Mouse (Mus musculus) forebrain, embryonic 15.5 days (tissue): ENCODE data around the gene Slc8a2. TPM values are rescaled to one million over a fixed set of nuclear protein-coding genes. Genes with fewer than 3 reads are reported as not detected.

Experiments
- ATAC-seq: fragments of 200-750 bp; cut with Nextera tagmentation; replicated peaks from 2 replicates; pipeline ENCODE4 v1.8.0; 2017; ENCODE audit warnings: mild to moderate bottlenecking, moderate TSS enrichment, moderate library complexity
- H3K27ac ChIP-seq: fragments of 300-500 bp; sonication (generic); replicated peaks from 2 replicates; pipeline ENCODE4 v1.5.1; 2015; ENCODE audit warnings: mild to moderate bottlenecking, inconsistent platforms
- H3K27me3 ChIP-seq: fragments of 300-500 bp; sonication (generic); 2 replicates; pipeline ENCODE4 v1.6.1; 2015; ENCODE audit warnings: inconsistent platforms
- H3K36me3 ChIP-seq: fragments of 300-500 bp; sonication (generic); 2 replicates; pipeline ENCODE4 v1.6.1; 2015; ENCODE audit warnings: mild to moderate bottlenecking, inconsistent platforms
- H3K4me1 ChIP-seq: fragments of 300-500 bp; sonication (generic); 2 replicates; pipeline ENCODE4 v1.6.1; 2015; ENCODE audit warnings: inconsistent platforms
- H3K4me2 ChIP-seq: fragments of 300-500 bp; sonication (generic); replicated peaks from 2 replicates; pipeline ENCODE4 v1.6.1; 2015; ENCODE audit warnings: mild to moderate bottlenecking, inconsistent platforms
- H3K4me3 ChIP-seq: fragments of 300-500 bp; sonication (generic); 2 replicates; pipeline ENCODE4 v1.5.1; 2015; ENCODE audit warnings: mild to moderate bottlenecking, inconsistent platforms
- H3K9ac ChIP-seq: fragments of 300-500 bp; sonication (generic); replicated peaks from 2 replicates; pipeline ENCODE4 v1.6.1; 2015; ENCODE audit warnings: mild to moderate bottlenecking, inconsistent platforms
- H3K9me3 ChIP-seq: fragments of 300-500 bp; sonication (generic); 2 replicates; pipeline ENCODE4 v1.6.1; 2016; ENCODE audit warnings: inconsistent platforms
- WGBS: fragments of 180-500 bp; shearing (Covaris S2); methylation state at CpG from one replicate; pipeline ENCODE4 v1.1.7; 2015; ENCODE audit warnings: mixed read lengths; 5-methylcytosine and 5-hydroxymethylcytosine counted together
- polyA plus RNA-seq: library from polyadenylated mRNA; unstranded; fragments of >200 nt; fragmentation: Nextera tagmentation; extraction: Ambion mirVana; gene quantifications from 2 replicates; pipeline ENCODE4 v1.2.1, GENCODE M21; 2015

Gene Slc8a2
- polyA plus RNA-seq, 1 experiment from 2014 or later: 1.1 TPM

- Histone ChIP-seq H3K4me1 (peaks cover 34% of the 10 kb centered on the region), H3K9me3 (no peaks in the 10 kb centered on the region), H3K27ac (peak overlapping the region; percentile 32), H3K4me2 (no peak overlapping the region), H3K9ac (0 out of 2 replicates have a peak overlapping the region, but pooled peaks have one; percentile 9), H3K36me3 (peaks cover 22% of the 10 kb centered on the region), H3K4me3 (no peak overlapping the region), H3K27me3 (no peaks in the 10 kb centered on the region)
- peak; percentile 67 for ATAC-seq
- WGBS: 70% methylated on average over 6 of the region's 6 CpGs
These were observed 25.9 kb upstream of the Slc8a2 start for GRCm38 (mm10) chr7:16103760-16104159.

GRCm38 (mm10) chr7:16104611-16105388 is 24.8 kb upstream of the Slc8a2 start:
- Histone ChIP-seq H3K27me3 (no peaks in the 10 kb centered on the region), H3K9ac (no peak overlapping the region), H3K4me3 (no peak overlapping the region), H3K4me1 (peaks cover 24% of the 10 kb centered on the region), H3K36me3 (peaks cover 33% of the 10 kb centered on the region), H3K4me2 (no peak overlapping the region), H3K27ac (no peak overlapping the region), H3K9me3 (no peaks in the 10 kb centered on the region)
- WGBS: 90% methylated on average over 7 of the region's 7 CpGs
- ATAC-seq: no peak

- Histone ChIP-seq H3K36me3 (peaks cover 66% of the 10 kb centered on the region), H3K4me3 (no peak overlapping the region)
- 91% methylated on average over 9 of the region's 9 CpGs for WGBS
These were observed 20.6 kb upstream of the Slc8a2 start for GRCm38 (mm10) chr7:16108886-16109542.

GRCm38 (mm10) chr7:16110158-16110557 is 19.5 kb upstream of the Slc8a2 start:
- Histone ChIP-seq H3K9me3 (no peaks in the 10 kb centered on the region), H3K4me3 (no peak overlapping the region), H3K4me2 (no peak overlapping the region), H3K36me3 (peaks cover 78% of the 10 kb centered on the region), H3K27me3 (no peaks in the 10 kb centered on the region), H3K9ac (no peak overlapping the region), H3K27ac (no peak overlapping the region), H3K4me1 (no peaks in the 10 kb centered on the region)
- ATAC-seq: no peak
- WGBS: 96% methylated on average over 8 of the region's 8 CpGs

More at GRCm38 (mm10) chr7:16108886-16109542, 20.6 kb upstream of the Slc8a2 start:
- H3K27ac ChIP-seq: no peak overlapping the region
- H3K9me3 ChIP-seq: no peaks in the 10 kb centered on the region
- no peak for ATAC-seq
- no peak overlapping the region for H3K9ac ChIP-seq
- H3K4me1 ChIP-seq: peaks cover 3% of the 10 kb centered on the region; the same call in 1 of the 2 replicates
- H3K27me3 ChIP-seq: no peaks in the 10 kb centered on the region
- H3K4me2 ChIP-seq: no peak overlapping the region

GRCm38 (mm10) chr7:16111284-16112090 is 18.1 kb upstream of the Slc8a2 start:
- no peaks in the 10 kb centered on the region for H3K27me3 ChIP-seq
- H3K4me3 ChIP-seq: no peak overlapping the region
- no peak overlapping the region for H3K4me2 ChIP-seq
- H3K9me3 ChIP-seq: no peaks in the 10 kb centered on the region
- H3K27ac ChIP-seq: no peak overlapping the region
- H3K36me3 ChIP-seq: peaks cover 87% of the 10 kb centered on the region
- ATAC-seq: no peak
- no peak overlapping the region for H3K9ac ChIP-seq
- 94% methylated on average over 7 of the region's 7 CpGs for WGBS
- H3K4me1 ChIP-seq: no peaks in the 10 kb centered on the region

- H3K9me3 ChIP-seq: no peaks in the 10 kb centered on the region
- no peaks in the 10 kb centered on the region for H3K27me3 ChIP-seq
- no peak overlapping the region for H3K4me3 ChIP-seq
- H3K36me3 ChIP-seq: peaks cover 57% of the 10 kb centered on the region
- no peak overlapping the region for H3K9ac ChIP-seq
- WGBS: 91% methylated on average over 7 of the region's 7 CpGs
- no peak overlapping the region for H3K27ac ChIP-seq
- ATAC-seq: no peak
- no peak overlapping the region for H3K4me2 ChIP-seq
- H3K4me1 ChIP-seq: peaks cover 15% of the 10 kb centered on the region
These were observed 13.2 kb upstream of the Slc8a2 start for GRCm38 (mm10) chr7:16116418-16116817.

GRCm38 (mm10) chr7:16117100-16117499 is 12.5 kb upstream of the Slc8a2 start:
- no peak overlapping the region for H3K4me3 ChIP-seq
- H3K9ac ChIP-seq: no peak overlapping the region
- peaks cover 53% of the 10 kb centered on the region for H3K36me3 ChIP-seq
- no peak overlapping the region for H3K4me2 ChIP-seq
- H3K27ac ChIP-seq: no peak overlapping the region
- WGBS: 83% methylated on average over 3 of the region's 3 CpGs
- H3K27me3 ChIP-seq: no peaks in the 10 kb centered on the region
- ATAC-seq: no peak
- no peaks in the 10 kb centered on the region for H3K9me3 ChIP-seq
- H3K4me1 ChIP-seq: peaks cover 15% of the 10 kb centered on the region

- no peaks in the 10 kb centered on the region for H3K27me3 ChIP-seq
- H3K4me3 ChIP-seq: peak within 1 kb of the TSS; percentile 87
- peaks cover 27% of the 10 kb centered on the region for H3K36me3 ChIP-seq
- H3K4me2 ChIP-seq: peak within 1 kb of the TSS; percentile 64
- under 1% methylated on average over 33 of the region's 33 CpGs for WGBS
- H3K4me1 ChIP-seq: peaks cover 15% of the 10 kb centered on the region
- H3K9me3 ChIP-seq: no peaks in the 10 kb centered on the region
- peak within 1 kb of the TSS; percentile 87 for H3K9ac ChIP-seq
- peak; percentile 87 for ATAC-seq
- H3K27ac ChIP-seq: peak within 1 kb of the TSS; percentile 94
These were observed 9.9 kb upstream of the Slc8a2 start, which contains the start of gene Kptn for GRCm38 (mm10) chr7:16119569-16120261. Gene Kptn (plus strand): TSS chr7:16119895.

GRCm38 (mm10) chr7:16120262-16120600 is 9.4 kb upstream of the Slc8a2 start:
- Histone ChIP-seq H3K9me3 (no peaks in the 10 kb centered on the region), H3K27me3 (no peaks in the 10 kb centered on the region), H3K4me1 (peaks cover 15% of the 10 kb centered on the region), H3K27ac (no peak overlapping the region), H3K4me2 (peak overlapping the region; percentile 64), H3K9ac (peak overlapping the region; percentile 87), H3K36me3 (peaks cover 22% of the 10 kb centered on the region), H3K4me3 (peak overlapping the region; percentile 87)
- 54% methylated on average over 9 of the region's 9 CpGs for WGBS
- no peak; the same call in none of the 2 replicates for ATAC-seq

- H3K27ac ChIP-seq: no peak overlapping the region
- no peaks in the 10 kb centered on the region for H3K9me3 ChIP-seq
- H3K36me3 ChIP-seq: 0 out of 2 replicates have a peak, but pooled peaks cover 3% of the 10 kb centered on the region
- no peak overlapping the region for H3K9ac ChIP-seq
- H3K4me3 ChIP-seq: no peak overlapping the region
- 84% methylated on average over 9 of the region's 9 CpGs for WGBS
- ATAC-seq: no peak
- no peaks in the 10 kb centered on the region for H3K27me3 ChIP-seq
- no peak overlapping the region for H3K4me2 ChIP-seq
- H3K4me1 ChIP-seq: peaks cover 25% of the 10 kb centered on the region
These were observed 3.8 kb upstream of the Slc8a2 start for GRCm38 (mm10) chr7:16125829-16126228.

- ATAC-seq: no peak
- Histone ChIP-seq H3K4me1 (peaks cover 48% of the 10 kb centered on the region), H3K4me3 (no peak overlapping the region), H3K4me2 (no peak overlapping the region), H3K27me3 (no peaks in the 10 kb centered on the region), H3K27ac (no peak overlapping the region), H3K36me3 (0 out of 2 replicates have a peak, but pooled peaks cover 3% of the 10 kb centered on the region), H3K9me3 (no peaks in the 10 kb centered on the region), H3K9ac (no peak overlapping the region)
- 69% methylated on average over 6 of the region's 6 CpGs for WGBS
These were observed 1.3 kb upstream of the Slc8a2 start for GRCm38 (mm10) chr7:16128344-16128743.
